Mouse (Mus musculus): ENCODE measurements around the gene Gm8947. TPM values are rescaled to one million over a fixed set of nuclear protein-coding genes. Genes with fewer than 3 reads are reported as not detected.

The Gm8947 gene
- polyA plus RNA-seq, 1 experiment from 2014 or later: not detected

GRCm38 (mm10) chr1:151224536-151224935, 32.4 kb downstream of the Gm8947 start:
- no peak overlapping the region for H3K4me2 ChIP-seq (replicated peaks; ENCODE audit: low read depth, low read length)
- no peak overlapping the region for H3K4me3 ChIP-seq (ENCODE audit: low read depth, low read length)
- WGBS: 94% methylated on average over 1 of the region's 1 CpGs

GRCm38 (mm10) chr1:151227506-151227905, 35.3 kb downstream of the Gm8947 start:
- no peak overlapping the region for H3K4me2 ChIP-seq (replicated peaks; ENCODE audit: low read depth, low read length)
- DNase-seq (ENCODE audit: low spot score): no peak
- no peak overlapping the region for H3K9ac ChIP-seq (ENCODE audit: low read depth, low read length)
- no peaks in the 10 kb centered on the region for H3K9me3 ChIP-seq (ENCODE audit: control insufficient read depth, low read length)
- no peaks in the 10 kb centered on the region for H3K27me3 ChIP-seq (ENCODE audit: control insufficient read depth, insufficient read depth, low read length)
- no peak overlapping the region for H3K27ac ChIP-seq (ENCODE audit: low read depth, low read length)
- 81% methylated on average over 8 of the region's 8 CpGs for WGBS
- ATAC-seq (ENCODE audit: low FRiP score): no peak
- no peaks in the 10 kb centered on the region for H3K36me3 ChIP-seq (ENCODE audit: control insufficient read depth, insufficient read depth, low read length)
- H3K4me1 ChIP-seq (replicated peaks; ENCODE audit: control insufficient read depth, insufficient read depth, low read length): no peaks in the 10 kb centered on the region
- H3K4me3 ChIP-seq (ENCODE audit: low read depth, low read length): no peak overlapping the region

More at GRCm38 (mm10) chr1:151224536-151224935, 32.4 kb downstream of the Gm8947 start:
- no peak overlapping the region for H3K9ac ChIP-seq (ENCODE audit: low read depth, low read length)
- ATAC-seq (ENCODE audit: low FRiP score) (no peak), DNase-seq (ENCODE audit: low spot score) (no peak)
- H3K36me3 ChIP-seq (ENCODE audit: control insufficient read depth, insufficient read depth, low read length): no peaks in the 10 kb centered on the region
- no peaks in the 10 kb centered on the region for H3K27me3 ChIP-seq (ENCODE audit: control insufficient read depth, insufficient read depth, low read length)
- H3K27ac ChIP-seq (ENCODE audit: low read depth, low read length): no peak overlapping the region
- no peaks in the 10 kb centered on the region for H3K9me3 ChIP-seq (ENCODE audit: control insufficient read depth, low read length)
- no peaks in the 10 kb centered on the region for H3K4me1 ChIP-seq (replicated peaks; ENCODE audit: control insufficient read depth, insufficient read depth, low read length)

DNA sequence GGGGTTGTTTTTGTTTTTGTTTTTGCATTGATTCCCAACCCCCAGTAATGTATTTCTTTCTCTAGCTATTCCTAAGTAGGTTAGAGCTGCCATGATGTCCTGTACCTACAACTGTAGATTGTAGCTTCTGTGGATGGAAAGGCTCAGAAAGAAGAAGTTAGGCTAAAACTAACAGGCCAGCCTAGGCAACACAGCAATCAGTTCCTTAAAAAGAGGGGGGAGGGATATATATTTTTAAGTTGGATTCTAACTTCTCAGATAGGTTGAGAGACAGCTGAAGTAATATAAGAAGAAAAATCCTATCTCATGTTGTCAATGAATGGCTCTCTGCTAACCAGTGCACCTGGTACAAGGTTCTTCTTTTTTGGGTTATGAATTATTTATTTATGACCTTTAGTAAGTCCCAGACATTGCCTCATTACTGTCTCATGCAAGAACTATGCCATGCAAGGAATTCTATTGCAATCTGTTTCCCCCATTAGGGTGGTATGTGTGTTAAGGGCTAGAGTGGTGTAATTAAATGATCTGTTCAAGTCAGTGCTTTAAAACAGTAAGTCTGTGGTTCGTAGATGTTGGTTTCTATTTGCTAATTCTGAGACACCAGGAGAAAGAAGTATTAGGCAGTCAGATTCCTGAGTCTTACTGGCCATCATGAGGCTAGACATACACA, 36.3 kb downstream of the Gm8947 start:
- Histone ChIP-seq H3K27ac (ENCODE audit: low read depth, low read length) (no peak overlapping the region), H3K36me3 (ENCODE audit: control insufficient read depth, insufficient read depth, low read length) (no peaks in the 10 kb centered on the region), H3K4me2 (replicated peaks; ENCODE audit: low read depth, low read length) (no peak overlapping the region), H3K4me1 (replicated peaks; ENCODE audit: control insufficient read depth, insufficient read depth, low read length) (no peaks in the 10 kb centered on the region), H3K4me3 (ENCODE audit: low read depth, low read length) (no peak overlapping the region), H3K9ac (ENCODE audit: low read depth, low read length) (no peak overlapping the region), H3K9me3 (ENCODE audit: control insufficient read depth, low read length) (no peaks in the 10 kb centered on the region), H3K27me3 (ENCODE audit: control insufficient read depth, insufficient read depth, low read length) (no peaks in the 10 kb centered on the region)
- 80% methylated on average over 1 of the region's 1 CpGs for WGBS
- ATAC-seq (ENCODE audit: low FRiP score): no peak
- no peak for DNase-seq (ENCODE audit: low spot score)

DNA sequence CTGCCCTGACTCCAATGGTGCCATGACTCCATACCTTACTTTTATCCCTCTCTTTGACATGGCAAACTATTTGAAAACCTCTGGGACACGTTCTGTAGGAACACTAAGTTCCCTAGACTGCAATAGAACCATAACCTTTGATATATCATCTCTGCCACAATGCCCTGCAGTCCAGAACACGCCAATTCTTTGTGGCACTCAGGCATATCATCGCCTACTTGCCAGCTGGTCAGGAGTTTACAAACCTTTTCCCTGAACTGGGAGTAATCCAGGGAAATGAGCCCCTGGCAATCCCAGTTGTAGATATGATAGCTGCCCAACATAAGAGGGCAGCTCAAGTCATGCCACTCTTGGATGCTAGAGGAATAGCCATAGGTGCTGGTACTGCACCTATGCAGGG, 40.2 kb downstream of the Gm8947 start:
- ATAC-seq (ENCODE audit: low FRiP score) (no peak), DNase-seq (ENCODE audit: low spot score) (no peak)
- no peak overlapping the region for H3K4me2 ChIP-seq (replicated peaks; ENCODE audit: low read depth, low read length)
- no peak overlapping the region for H3K9ac ChIP-seq (ENCODE audit: low read depth, low read length)
- no peaks in the 10 kb centered on the region for H3K4me1 ChIP-seq (replicated peaks; ENCODE audit: control insufficient read depth, insufficient read depth, low read length)
- WGBS: 80% methylated on average over 3 of the region's 3 CpGs
- no peaks in the 10 kb centered on the region for H3K9me3 ChIP-seq (ENCODE audit: control insufficient read depth, low read length)
- H3K36me3 ChIP-seq (ENCODE audit: control insufficient read depth, insufficient read depth, low read length): no peaks in the 10 kb centered on the region
- H3K27me3 ChIP-seq (ENCODE audit: control insufficient read depth, insufficient read depth, low read length): no peaks in the 10 kb centered on the region
- H3K27ac ChIP-seq (ENCODE audit: low read depth, low read length): no peak overlapping the region
- H3K4me3 ChIP-seq (ENCODE audit: low read depth, low read length): no peak overlapping the region

GRCm38 (mm10) chr1:151233756-151234155, 41.6 kb downstream of the Gm8947 start:
- 93% methylated on average over 3 of the region's 3 CpGs for WGBS
- H3K27me3 ChIP-seq (ENCODE audit: control insufficient read depth, insufficient read depth, low read length): no peaks in the 10 kb centered on the region
- DNase-seq (ENCODE audit: low spot score) (no peak), ATAC-seq (ENCODE audit: low FRiP score) (no peak)
- no peak overlapping the region for H3K4me3 ChIP-seq (ENCODE audit: low read depth, low read length)
- no peaks in the 10 kb centered on the region for H3K4me1 ChIP-seq (replicated peaks; ENCODE audit: control insufficient read depth, insufficient read depth, low read length)
- H3K27ac ChIP-seq (ENCODE audit: low read depth, low read length): no peak overlapping the region
- H3K4me2 ChIP-seq (replicated peaks; ENCODE audit: low read depth, low read length): no peak overlapping the region
- no peaks in the 10 kb centered on the region for H3K9me3 ChIP-seq (ENCODE audit: control insufficient read depth, low read length)
- H3K36me3 ChIP-seq (ENCODE audit: control insufficient read depth, insufficient read depth, low read length): no peaks in the 10 kb centered on the region
- no peak overlapping the region for H3K9ac ChIP-seq (ENCODE audit: low read depth, low read length)

DNA sequence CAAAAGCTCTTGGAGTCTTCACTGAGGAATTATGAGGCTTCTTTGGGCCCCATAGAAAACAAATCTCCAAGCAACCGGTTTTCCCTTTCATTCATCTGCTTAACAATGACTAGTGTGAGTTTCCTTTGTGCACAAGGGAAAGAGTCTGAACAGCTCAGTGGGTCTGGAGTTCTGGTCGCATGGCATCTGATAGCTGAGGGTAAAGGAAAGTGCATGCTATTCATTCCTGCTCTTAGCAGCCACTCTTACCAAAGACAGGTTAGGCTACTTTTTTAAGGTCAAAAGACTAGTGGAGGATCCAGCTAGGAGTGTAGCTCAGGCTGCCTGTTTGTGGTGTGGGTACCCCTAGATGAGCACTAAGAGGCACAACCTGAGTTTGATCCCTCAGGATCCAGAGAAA, 43.4 kb downstream of the Gm8947 start:
- 11% methylated on average over 2 of the region's 2 CpGs for WGBS
- ATAC-seq (ENCODE audit: low FRiP score) (no peak), DNase-seq (ENCODE audit: low spot score) (no peak)
- H3K4me2 ChIP-seq (replicated peaks; ENCODE audit: low read depth, low read length): no peak overlapping the region
- no peaks in the 10 kb centered on the region for H3K4me1 ChIP-seq (replicated peaks; ENCODE audit: control insufficient read depth, insufficient read depth, low read length)
- no peaks in the 10 kb centered on the region for H3K36me3 ChIP-seq (ENCODE audit: control insufficient read depth, insufficient read depth, low read length)
- H3K9ac ChIP-seq (ENCODE audit: low read depth, low read length): no peak overlapping the region
- H3K27ac ChIP-seq (ENCODE audit: low read depth, low read length): no peak overlapping the region
- no peak overlapping the region for H3K4me3 ChIP-seq (ENCODE audit: low read depth, low read length)
- no peaks in the 10 kb centered on the region for H3K9me3 ChIP-seq (ENCODE audit: control insufficient read depth, low read length)
- H3K27me3 ChIP-seq (ENCODE audit: control insufficient read depth, insufficient read depth, low read length): no peaks in the 10 kb centered on the region

DNA sequence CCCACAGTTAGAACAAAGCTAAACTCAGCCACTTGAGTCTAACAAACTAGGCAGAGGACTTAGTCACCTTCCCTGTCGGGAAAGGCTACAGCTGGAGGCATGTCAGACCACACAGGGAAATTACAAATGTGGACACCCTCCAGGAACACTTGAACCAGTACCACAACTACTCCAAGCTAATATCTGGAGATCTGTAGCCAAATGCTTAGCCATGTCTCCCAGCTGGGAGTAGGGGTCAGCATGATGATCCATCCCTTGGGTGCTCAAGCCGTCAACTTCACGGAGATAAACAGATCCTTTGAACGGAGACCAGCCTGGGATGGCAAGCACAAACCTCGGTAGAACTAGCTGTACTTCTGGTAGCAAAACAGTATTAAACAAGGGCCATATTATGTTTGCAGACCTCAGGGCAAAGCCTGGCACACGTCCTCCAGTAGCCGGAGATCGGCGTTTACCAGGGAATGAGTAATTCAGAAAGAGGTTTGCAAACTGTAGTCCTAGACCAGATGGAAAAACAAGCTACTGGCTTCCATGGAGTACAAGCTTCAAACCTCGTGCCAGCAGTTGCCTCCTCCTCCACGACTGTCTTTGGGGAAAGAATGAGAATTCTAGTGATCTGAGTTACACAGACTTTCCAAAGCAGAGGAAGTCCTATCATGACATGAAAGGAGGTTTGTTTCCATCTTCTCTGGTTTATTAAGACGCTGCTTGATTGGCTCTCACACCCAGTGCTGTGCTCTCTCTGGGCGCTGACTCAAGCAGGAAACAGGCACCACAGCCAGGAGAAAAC, 44.2 kb downstream of the Gm8947 start:
- Histone ChIP-seq H3K9ac (ENCODE audit: low read depth, low read length) (no peak overlapping the region), H3K27ac (ENCODE audit: low read depth, low read length) (no peak overlapping the region), H3K36me3 (ENCODE audit: control insufficient read depth, insufficient read depth, low read length) (no peaks in the 10 kb centered on the region), H3K27me3 (ENCODE audit: control insufficient read depth, insufficient read depth, low read length) (no peaks in the 10 kb centered on the region), H3K4me1 (replicated peaks; ENCODE audit: control insufficient read depth, insufficient read depth, low read length) (no peaks in the 10 kb centered on the region), H3K4me3 (ENCODE audit: low read depth, low read length) (no peak overlapping the region), H3K4me2 (replicated peaks; ENCODE audit: low read depth, low read length) (no peak overlapping the region), H3K9me3 (ENCODE audit: control insufficient read depth, low read length) (no peaks in the 10 kb centered on the region)
- no peak for DNase-seq (ENCODE audit: low spot score)
- no peak for ATAC-seq (ENCODE audit: low FRiP score)
- WGBS: 79% methylated on average over 13 of the region's 13 CpGs

DNA sequence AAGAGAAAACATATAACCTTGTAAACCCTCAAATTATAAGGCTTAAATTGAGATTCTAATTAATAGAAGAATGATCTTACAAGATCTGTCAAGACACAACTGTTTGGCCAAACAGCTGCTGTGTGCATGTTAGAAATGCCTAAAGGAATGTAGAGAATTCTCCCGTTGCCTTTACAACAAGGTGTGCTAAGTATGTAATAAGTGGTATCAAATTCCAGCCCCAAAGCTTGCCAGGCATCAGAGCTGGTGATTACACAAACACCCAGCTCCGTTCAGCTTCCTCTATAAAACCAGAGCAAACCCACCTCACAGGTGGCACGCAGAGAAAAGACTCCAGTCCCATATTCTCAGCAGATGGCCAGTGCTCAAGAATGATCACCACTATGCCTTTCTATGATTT, 45.6 kb downstream of the Gm8947 start:
- no peaks in the 10 kb centered on the region for H3K27me3 ChIP-seq (ENCODE audit: control insufficient read depth, insufficient read depth, low read length)
- no peaks in the 10 kb centered on the region for H3K4me1 ChIP-seq (replicated peaks; ENCODE audit: control insufficient read depth, insufficient read depth, low read length)
- no peak for DNase-seq (ENCODE audit: low spot score)
- H3K9ac ChIP-seq (ENCODE audit: low read depth, low read length): no peak overlapping the region
- H3K36me3 ChIP-seq (ENCODE audit: control insufficient read depth, insufficient read depth, low read length): no peaks in the 10 kb centered on the region
- H3K4me2 ChIP-seq (replicated peaks; ENCODE audit: low read depth, low read length): no peak overlapping the region
- WGBS: 81% methylated on average over 3 of the region's 3 CpGs
- H3K27ac ChIP-seq (ENCODE audit: low read depth, low read length): no peak overlapping the region
- H3K4me3 ChIP-seq (ENCODE audit: low read depth, low read length): no peak overlapping the region
- H3K9me3 ChIP-seq (ENCODE audit: control insufficient read depth, low read length): no peaks in the 10 kb centered on the region
- no peak for ATAC-seq (ENCODE audit: low FRiP score)

GRCm38 (mm10) chr1:151243332-151243731, 51.2 kb downstream of the Gm8947 start:
- Histone ChIP-seq H3K27me3 (ENCODE audit: control insufficient read depth, insufficient read depth, low read length) (no peaks in the 10 kb centered on the region), H3K27ac (ENCODE audit: low read depth, low read length) (no peak overlapping the region), H3K4me1 (replicated peaks; ENCODE audit: control insufficient read depth, insufficient read depth, low read length) (no peaks in the 10 kb centered on the region), H3K9me3 (ENCODE audit: control insufficient read depth, low read length) (no peaks in the 10 kb centered on the region), H3K4me2 (replicated peaks; ENCODE audit: low read depth, low read length) (no peak overlapping the region), H3K36me3 (ENCODE audit: control insufficient read depth, insufficient read depth, low read length) (no peaks in the 10 kb centered on the region), H3K9ac (ENCODE audit: low read depth, low read length) (no peak overlapping the region), H3K4me3 (ENCODE audit: low read depth, low read length) (no peak overlapping the region)
- WGBS: 88% methylated on average over 4 of the region's 4 CpGs
- DNase-seq (ENCODE audit: low spot score) (no peak), ATAC-seq (ENCODE audit: low FRiP score) (no peak)
